Mouse (Mus musculus) heart, embryonic 14.5 days (tissue): ENCODE results near the gene Nek7. TPM values are rescaled to one million over a fixed set of nuclear protein-coding genes. Genes with fewer than 3 reads are reported as not detected.

ENCODE experiments used
- ATAC-seq: fragments of 200-750 bp; cut with Nextera tagmentation; 2 replicates; pipeline ENCODE4 v1.8.0; 2017; ENCODE audit warnings: low read depth, moderate TSS enrichment; ENCODE audit not compliant: insufficient number of reproducible peaks, insufficient read depth, low FRiP score
- H3K27ac ChIP-seq, 2 experiments: fragments of 200-500 bp in 1 of 2; fragments of 300-500 bp in 1 of 2; sonication (generic) in 1 of 2; replicated peaks in 1 of 2; 2 replicates each; pipeline ENCODE4 v1.5.1; 2012 to 2014; ENCODE audit warnings: low read depth in 2 of 2, low read length in 2 of 2, control low read depth in 1 of 2, mild to moderate bottlenecking in 1 of 2, mixed read lengths in 1 of 2; ENCODE audit not compliant: control insufficient read depth in 1 of 2, insufficient read depth in 1 of 2
- H3K27me3 ChIP-seq: fragments of 300-500 bp; sonication (generic); 2 replicates; pipeline ENCODE4 v1.6.1; 2014; ENCODE audit warnings: mild to moderate bottlenecking, low read length, control low read depth; ENCODE audit not compliant: control insufficient read depth, insufficient read depth
- H3K36me3 ChIP-seq: fragments of 300-500 bp; sonication (generic); 2 replicates; pipeline ENCODE4 v1.6.1; 2014; ENCODE audit warnings: mild to moderate bottlenecking, control low read depth, low read length, mixed read lengths; ENCODE audit not compliant: control insufficient read depth, insufficient read depth
- H3K4me1 ChIP-seq, 2 experiments: fragments of 200-500 bp in 1 of 2; fragments of 300-500 bp in 1 of 2; sonication (generic) in 1 of 2; 2 replicates each; pipeline ENCODE4 v1.6.1; 2012 to 2014; ENCODE audit warnings: low read length in 2 of 2, control low read depth in 1 of 2, mixed read lengths in 1 of 2; ENCODE audit not compliant: control insufficient read depth in 2 of 2, insufficient read depth in 2 of 2
- H3K4me2 ChIP-seq: fragments of 300-500 bp; sonication (generic); 2 replicates; pipeline ENCODE4 v1.6.1; 2014; ENCODE audit warnings: mild to moderate bottlenecking, low read length
- H3K4me3 ChIP-seq, 2 experiments: fragments of 200-500 bp in 1 of 2; fragments of 300-500 bp in 1 of 2; sonication (generic) in 1 of 2; 2 replicates each; pipeline ENCODE4 v1.5.1; 2012 to 2014; ENCODE audit warnings: low read length in 2 of 2, mild to moderate bottlenecking in 2 of 2, control low read depth in 1 of 2, low read depth in 1 of 2, moderate library complexity in 1 of 2; ENCODE audit not compliant: control insufficient read depth in 1 of 2, insufficient read depth in 1 of 2
- H3K9ac ChIP-seq: fragments of 300-500 bp; sonication (generic); 2 replicates; pipeline ENCODE4 v1.6.1; 2014; ENCODE audit warnings: mild to moderate bottlenecking, low read length
- H3K9me3 ChIP-seq: fragments of 300-500 bp; sonication (generic); 2 replicates; pipeline ENCODE4 v1.6.1; 2016; ENCODE audit warnings: low read length, control low read depth; ENCODE audit not compliant: control insufficient read depth
- WGBS: fragments of 180-500 bp; shearing (Covaris S2); extraction: QIAGEN DNeasy Blood & Tissue Kit; methylation state at CpG from one replicate; pipeline ENCODE4 v1.1.7; 2014; 5-methylcytosine and 5-hydroxymethylcytosine counted together
- polyA plus RNA-seq: library from polyadenylated mRNA; unstranded; fragments of >200 nt; fragmentation: Nextera tagmentation; extraction: Ambion mirVana; gene quantifications from 2 replicates; pipeline ENCODE4 v1.2.1, GENCODE M21; 2014

Nek7 gene
- polyA plus RNA-seq, 1 experiment from 2014 or later = 59.8 TPM

GRCm38 (mm10) chr1:138446846-138447245 lies 173.1 kb downstream of the Nek7 start:
- Histone ChIP-seq H3K27ac (no peak overlapping the region), H3K4me1 (no peaks in the 10 kb centered on the region), H3K9me3 (no peaks in the 10 kb centered on the region), H3K9ac (no peak overlapping the region), H3K4me3 (no peak overlapping the region), H3K4me2 (no peak overlapping the region), H3K27me3 (no peaks in the 10 kb centered on the region), H3K36me3 (no peaks in the 10 kb centered on the region)
- WGBS = 89% methylated on average over 1 of the region's 1 CpGs
- ATAC-seq = no peak

Other genes with a start within 250 kb of the Nek7 start
- gene Lhx9, start 228.4 kb upstream of the Nek7 start, polyA plus RNA-seq = 0.32 and 0.61 TPM in 2 replicates
- gene 2310009B15Rik, start 236.7 kb upstream of the Nek7 start, polyA plus RNA-seq = 30.5 and 40.3 TPM in 2 replicates